Mouse (Mus musculus) c-Kit-positive CD71-negative TER-119-negative erythroid progenitor cells, embryonic 14.5 days (primary cell): ENCODE data around the gene Nrxn3.

Experiments
- DNase-seq: peaks from one replicate; pipeline ENCODE4 v3.0.0-alpha.2; 2013; ENCODE audit warnings: low read depth

Gene Nrxn3

GRCm38 (mm10) chr12:90332459-90332858 is 1609.8 kb downstream of the Nrxn3 start:
- DNase-seq: no peak

DNA sequence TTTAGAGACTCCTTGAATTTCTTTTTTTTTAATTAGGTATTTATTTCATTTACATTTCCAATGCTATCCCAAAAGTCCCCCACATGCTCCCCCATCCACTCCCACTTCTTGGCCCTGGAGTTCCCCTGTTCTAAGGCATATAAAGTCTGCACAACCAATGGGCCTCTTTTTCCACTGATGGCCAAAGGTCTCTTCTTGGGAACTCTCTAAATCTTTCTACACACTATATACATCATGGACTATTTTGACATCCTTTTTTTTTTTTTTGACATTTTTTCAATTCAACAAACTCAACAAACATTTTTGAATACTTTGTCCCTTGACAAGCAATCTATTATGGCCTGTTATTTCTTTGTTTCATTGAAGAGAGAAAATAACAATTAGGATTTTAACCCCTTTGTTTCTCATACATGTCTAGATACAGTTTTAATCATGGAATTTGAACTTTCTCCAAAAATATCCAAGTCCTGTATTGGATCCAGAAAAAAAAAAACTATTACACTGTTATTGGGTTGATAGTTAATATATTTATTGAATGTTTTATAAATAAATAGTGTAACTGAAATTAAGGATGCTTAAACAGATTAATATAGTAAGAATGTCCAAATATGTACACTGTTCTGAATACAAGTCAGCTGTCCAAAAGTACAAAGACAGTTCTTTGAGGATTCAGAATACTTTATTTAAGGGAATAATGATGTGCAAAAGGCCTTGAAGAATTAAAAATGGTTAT is 1615.0 kb downstream of the Nrxn3 start:
- DNase-seq: no peak

GRCm38 (mm10) chr12:90338229-90338557 is 1615.5 kb downstream of the Nrxn3 start:
- DNase-seq: no peak
